Mouse (Mus musculus): ENCODE results near the gene Vmn1r215.
"Not testable (repeated sequence)": the region's sequence is repeated elsewhere in the genome, so short reads cannot be mapped to it uniquely, and the experiment has no call there.

Gene Vmn1r215

GRCm38 (mm10) chr13:23067725-23068124 is at the start of gene Vmn1r215:
TSS of gene Vmn1r215 (plus strand) at chr13:23068025.
- in situ Hi-C loops (cut with MboI, MseI), result no loop called here

- in situ Hi-C loops (cut with MboI, MseI), result no loop called here
These were observed 49.7 kb upstream of the Vmn1r215 start for GRCm38 (mm10) chr13:23018158-23018557.

- in situ Hi-C loops (cut with MboI, MseI), result no loop called here
These were observed 43.0 kb upstream of the Vmn1r215 start for GRCm38 (mm10) chr13:23024812-23025211.

- in situ Hi-C loops (cut with MboI, MseI), result no loop called here
These were observed 37.7 kb upstream of the Vmn1r215 start, which contains the start of gene Vmn1r214 for GRCm38 (mm10) chr13:23030118-23030517. TSS of gene Vmn1r214 (plus strand) at chr13:23030418.

DNA sequence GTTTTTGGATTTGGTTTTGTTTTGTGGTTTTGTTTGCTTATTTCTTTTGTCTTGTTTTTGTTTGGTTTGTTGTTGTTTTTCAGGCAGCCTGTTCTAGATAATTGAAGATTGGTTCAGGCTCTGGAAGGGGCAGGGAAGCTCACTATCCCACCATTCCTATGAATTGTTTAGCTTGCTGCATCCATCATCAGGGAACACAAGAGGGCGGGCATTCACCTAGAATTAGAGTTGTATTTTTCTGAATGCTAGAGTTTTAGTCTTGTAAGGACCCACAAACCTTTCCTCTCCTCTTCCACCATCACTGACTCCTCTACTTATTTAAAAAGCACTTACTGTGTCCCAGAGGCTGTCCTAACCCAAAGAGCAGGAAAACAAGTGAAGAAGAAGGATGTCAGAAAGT is 10.0 kb upstream of the Vmn1r215 start:
- in situ Hi-C loops (cut with MboI, MseI), result no loop called here

GRCm38 (mm10) chr13:23069312-23069711 is 1.5 kb downstream of the Vmn1r215 start:
- in situ Hi-C loops (cut with MboI, MseI), result no loop called here

DNA sequence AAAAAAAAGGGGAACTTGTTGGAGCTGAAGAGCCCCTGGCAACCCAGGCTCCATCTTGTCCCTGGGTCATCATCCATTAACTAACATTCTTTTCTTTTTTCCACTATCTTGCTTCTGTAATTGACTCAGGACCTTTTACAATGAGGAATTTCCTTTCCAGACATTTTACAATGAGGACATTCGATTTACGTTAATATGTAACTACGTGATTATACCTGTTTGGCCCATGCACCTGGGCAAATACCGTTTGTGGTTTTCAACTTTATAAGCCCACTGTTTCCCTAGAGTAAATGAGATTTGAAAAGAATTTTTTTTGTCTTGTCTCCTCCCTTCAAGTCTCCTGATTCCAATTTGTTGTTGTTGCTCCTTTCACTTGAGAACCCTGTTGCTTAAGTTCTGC is 26.6 kb downstream of the Vmn1r215 start:
- in situ Hi-C loops (cut with MboI, MseI), result no loop called here

DNA sequence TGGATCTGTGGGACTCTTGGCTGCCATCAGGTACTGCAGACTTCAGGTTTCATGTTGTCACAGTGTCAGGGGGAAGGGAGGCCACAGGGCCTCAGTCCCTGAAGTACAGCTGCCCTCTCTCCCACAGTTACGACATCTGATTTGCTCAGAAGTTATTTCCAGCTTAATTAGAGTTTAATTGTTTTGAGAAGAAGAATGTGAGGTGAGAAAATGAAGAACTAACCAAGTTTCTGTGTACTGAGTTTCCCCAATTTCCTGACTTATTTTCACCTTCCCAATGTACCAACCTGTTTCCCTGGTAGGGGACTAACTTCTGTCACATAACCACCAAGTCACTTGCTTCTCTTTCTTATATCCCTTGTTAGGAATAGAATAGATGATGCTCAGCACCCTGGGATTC is 50.3 kb downstream of the Vmn1r215 start, which contains the start of gene Vmn1r217:
Gene Vmn1r217 (minus strand): TSS at position 101 of the 400 bp plus-strand sequence.
- in situ Hi-C loops (cut with MboI, MseI), result not testable (repeated sequence)

GRCm38 (mm10) chr13:23120611-23121010 is 52.8 kb downstream of the Vmn1r215 start:
- in situ Hi-C loops (cut with MboI, MseI), result no loop called here

All from T-helper 1 cell (primary cell).